Mouse (Mus musculus) embryonic stem cell, embryonic (primary cell): ENCODE measurements around the gene Hfe2.

Source experiments
- CTCF ChIA-PET, 4 experiments: fragments of 300-600 bp in 2 of 4; fragments of 350-600 bp in 2 of 4; sonication (Branson Sonifier 250); formaldehyde crosslinking; loops; one replicate each; lab custom pipeline; 2022; ENCODE audit warnings: inconsistent platforms in 2 of 4; lab: Charles Lee
- POLR2A ChIA-PET, 4 experiments: fragments of 300-600 bp in 2 of 4; fragments of 350-600 bp in 2 of 4; sonication (Branson Sonifier 250); formaldehyde crosslinking; loops; one replicate each; lab custom pipeline; 2022; ENCODE audit warnings: antibody characterized with exemption in 4 of 4, inconsistent platforms in 1 of 4; lab: Charles Lee

Hfe2 gene

DNA sequence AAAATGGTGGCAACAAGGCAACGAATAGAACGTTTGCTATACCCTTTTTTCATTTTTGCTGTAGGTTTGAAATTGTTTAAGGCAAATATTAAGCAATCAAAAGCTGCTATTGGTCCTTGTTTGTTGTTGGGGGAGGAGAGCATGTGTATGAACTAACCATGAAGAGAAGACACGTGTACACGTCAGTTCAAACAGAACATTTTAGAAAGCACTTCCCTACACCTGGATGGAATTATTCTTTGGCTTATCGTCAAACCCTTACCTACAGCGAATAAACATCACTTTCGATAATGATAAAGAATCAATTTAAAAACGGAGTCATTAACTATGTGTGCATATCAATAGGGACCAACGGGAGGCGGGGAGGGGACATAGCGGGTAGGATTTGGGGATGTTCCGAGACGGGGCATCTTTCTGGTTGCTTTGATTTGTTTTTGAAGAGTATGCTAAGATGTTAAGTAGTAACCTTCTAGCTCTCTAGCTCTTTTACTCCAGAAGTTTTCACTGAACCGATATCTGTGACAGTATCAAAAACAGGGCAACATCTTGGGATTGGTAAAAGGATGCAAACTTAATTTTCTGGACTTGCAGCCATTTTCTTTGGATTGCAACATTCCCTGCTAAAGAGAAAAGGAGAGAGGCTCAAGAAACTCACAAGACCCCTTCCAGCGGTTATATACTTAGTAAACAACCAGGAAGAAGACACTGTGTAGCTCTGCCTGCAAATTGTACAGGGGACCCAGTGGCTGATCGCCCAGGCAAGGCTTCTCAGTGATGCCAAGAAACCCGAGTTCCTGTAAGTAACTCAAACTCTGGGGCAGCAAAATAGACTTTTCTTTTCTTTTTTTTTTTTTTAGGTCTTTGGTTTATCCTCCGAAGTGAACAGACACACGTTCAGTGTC is 22.5 kb upstream of the Hfe2 start:
- ChIA-PET CTCF (interaction anchor here (0.6 to 1.7 kb wide), 33 partner anchors 13 to 942 kb away, joined by 3 to 12 read pairs (median 4); partner anchors contain the start of genes Hfe2 (in 1 of the 4), Itga10 (in 1 of the 4) and Polr3gl (in 1 of the 4)), POLR2A (interaction anchor here (0.5 to 2.7 kb wide), 49 partner anchors 13 to 1460 kb away, joined by 3 to 13 read pairs (median 4); partner anchors contain the start of genes Gm16253 (in 3 of the 4), Hist2h2bb (in 2 of the 4), Rbm8a (in 2 of the 4) and Hfe2 (in 1 of the 4))

DNA sequence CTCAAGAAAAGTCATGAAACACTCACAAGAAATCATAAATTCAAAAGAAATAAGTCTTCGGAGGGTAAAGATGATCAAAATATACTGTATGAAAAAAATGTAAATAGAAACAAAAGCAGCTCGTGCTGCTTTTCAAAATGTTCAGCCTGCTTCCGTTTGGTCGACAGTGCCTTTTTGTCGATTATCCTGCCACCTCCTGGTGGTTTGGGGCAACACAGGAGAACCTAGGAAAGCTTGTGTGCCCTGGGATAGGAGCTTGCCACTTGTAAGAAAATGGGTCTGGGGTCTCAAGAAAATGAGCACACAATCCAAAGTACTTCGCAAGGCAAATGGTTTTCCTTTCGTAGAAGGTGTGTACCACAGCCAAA is 21.9 kb upstream of the Hfe2 start:
- ChIA-PET CTCF (interaction anchor here (0.5 to 1.7 kb wide), 36 partner anchors 12 to 943 kb away, joined by 3 to 12 read pairs (median 4); partner anchors contain the start of genes Hfe2 (in 1 of the 4), Hist2h4 (in 1 of the 4), Itga10 (in 1 of the 4) and Polr3gl (in 1 of the 4)), POLR2A (interaction anchor here (0.5 to 1.9 kb wide), 37 partner anchors 13 to 1461 kb away, joined by 3 to 13 read pairs (median 4); partner anchors contain the start of genes Gm16253 (in 3 of the 4), Hfe2 (in 1 of the 4), Hist2h2bb (in 1 of the 4) and Lix1l (in 1 of the 4))

DNA sequence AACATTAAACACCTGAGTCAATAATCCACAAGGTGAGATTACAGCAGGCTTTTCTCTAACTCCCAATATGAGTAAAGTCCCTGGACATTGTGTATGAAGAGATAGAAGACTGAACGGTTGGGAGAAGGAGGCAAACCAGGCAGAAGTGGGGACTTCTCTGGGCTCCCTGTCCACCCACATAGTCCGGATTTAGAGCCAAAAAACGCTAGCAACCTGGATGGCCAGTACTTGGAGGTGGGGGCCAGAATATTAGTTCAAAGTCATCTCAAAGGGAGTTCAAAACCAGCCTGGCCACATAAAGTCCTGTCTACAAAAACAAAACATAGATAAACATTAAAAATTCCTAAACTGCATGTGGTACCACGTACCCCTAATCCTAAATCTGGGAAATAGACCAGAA is 21.0 kb upstream of the Hfe2 start:
- ChIA-PET CTCF (no interaction called here), POLR2A (interaction anchor here in 2 of 4 experiments (0.7 to 4.2 kb wide), 2 partner anchors 73 to 764 kb away, joined by 3 to 20 read pairs; partner anchors contain the start of gene Gm16253 (in 1 of the 2))

DNA sequence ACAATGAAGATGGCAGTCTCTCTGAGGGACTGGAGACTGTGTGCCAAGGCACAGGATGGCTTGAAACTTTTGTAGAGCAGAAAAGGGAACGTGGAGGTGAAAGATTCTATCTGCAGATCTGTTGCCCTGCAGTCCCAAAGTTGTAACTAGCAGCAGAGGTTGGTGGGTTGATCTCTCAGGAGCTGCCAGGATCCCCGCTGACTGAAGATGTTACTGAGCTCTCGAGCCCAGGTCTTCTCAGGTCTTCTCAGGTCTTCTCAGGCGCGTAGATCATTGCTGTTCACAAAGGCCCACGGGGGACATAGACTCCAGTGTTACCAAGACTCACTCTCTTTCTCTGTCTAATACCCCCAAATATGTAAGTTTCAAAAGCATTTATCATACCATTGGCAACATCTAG is 20.0 kb upstream of the Hfe2 start:
- CTCF ChIA-PET = interaction anchor here in 3 of 4 experiments (0.6 to 1.5 kb wide), 4 partner anchors 8 to 227 kb away, joined by 3 to 8 read pairs (median 4); no protein-coding TSS in a partner anchor

DNA sequence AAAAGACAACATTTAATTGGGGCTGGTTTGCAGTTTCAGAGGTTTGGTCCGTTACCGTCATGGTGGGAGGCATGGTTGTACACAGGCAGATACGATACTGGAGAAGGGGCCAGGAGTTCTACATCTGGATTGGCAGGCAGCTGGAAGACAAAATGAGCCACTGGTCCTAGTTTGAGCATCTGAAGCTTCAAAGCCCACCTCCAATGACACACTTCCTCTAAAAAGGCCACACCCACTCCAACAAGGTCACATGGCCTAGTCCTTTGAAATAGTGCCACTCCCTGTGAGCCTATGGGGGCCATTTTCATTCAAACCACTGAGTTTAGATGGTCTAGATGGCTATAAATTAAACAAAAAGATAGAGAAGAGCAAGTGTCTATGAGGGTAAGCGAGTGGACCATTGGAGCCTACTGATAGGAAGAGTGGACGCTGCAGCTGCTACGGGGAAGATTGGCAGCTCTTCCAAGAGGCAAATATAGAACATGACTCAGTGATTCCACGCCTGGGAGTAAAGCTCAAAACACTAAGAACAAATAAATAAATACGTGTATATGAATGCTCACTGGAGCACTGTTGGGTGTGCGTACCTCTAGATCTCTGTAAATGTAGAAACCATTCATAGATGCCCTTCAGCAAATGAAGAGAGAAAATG is 18.4 kb upstream of the Hfe2 start:
- POLR2A ChIA-PET = interaction anchor here in 3 of 4 experiments (0.5 to 4.2 kb wide), 49 partner anchors 8 to 1420 kb away, joined by 3 to 37 read pairs (median 4); partner anchors contain the start of genes Hist2h2bb (in 3 of the 3), Gm16253 (in 2 of the 3), Hist2h3b (in 2 of the 3) and Lix1l (in 2 of the 3)
- CTCF ChIA-PET = interaction anchor here in 2 of 4 experiments (0.7 to 2.6 kb wide), 12 partner anchors 9 to 373 kb away, joined by 3 to 10 read pairs (median 3); partner anchors contain the start of gene Gm16253 (in 1 of the 2)

More for the DNA sequence above, 20.0 kb upstream of the Hfe2 start:
- POLR2A ChIA-PET = interaction anchor here in 3 of 4 experiments (0.6 to 4.2 kb wide), 8 partner anchors 9 to 763 kb away, joined by 3 to 20 read pairs (median 4); partner anchors contain the start of gene Gm16253 (in 1 of the 3)

DNA sequence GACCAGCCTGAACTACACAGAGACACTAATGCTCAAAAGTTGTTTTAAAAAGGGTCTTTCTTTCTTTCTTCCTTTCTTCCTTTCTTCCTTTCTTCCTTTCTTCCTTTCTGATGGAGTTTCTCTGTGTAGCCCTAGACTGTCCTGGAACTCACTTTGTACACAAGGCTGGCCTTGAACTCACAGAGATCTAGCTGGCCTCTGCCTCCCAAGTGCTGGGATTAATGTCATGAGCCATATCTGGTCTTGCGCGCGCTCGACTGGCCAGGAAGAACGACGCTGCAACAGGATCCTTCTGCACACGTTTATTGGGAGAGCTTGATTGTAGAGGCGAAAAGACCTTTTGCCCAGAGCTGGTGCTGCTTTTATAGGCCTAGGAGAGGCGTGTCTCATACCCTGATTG is 17.0 kb upstream of the Hfe2 start:
- ChIA-PET POLR2A (interaction anchor here in 3 of 4 experiments (0.7 to 4.2 kb wide), 19 partner anchors 8 to 239 kb away, joined by 3 to 37 read pairs (median 4); partner anchors contain the start of genes Hist2h2bb (in 2 of the 3), Gm16253 (in 1 of the 3), Hist2h3b (in 1 of the 3) and Nudt17 (in 1 of the 3)), CTCF (interaction anchor here in 3 of 4 experiments (0.6 to 2.6 kb wide), 5 partner anchors 8 to 137 kb away, joined by 3 to 10 read pairs (median 3); partner anchors contain the start of gene Itga10 (in 1 of the 3))

DNA sequence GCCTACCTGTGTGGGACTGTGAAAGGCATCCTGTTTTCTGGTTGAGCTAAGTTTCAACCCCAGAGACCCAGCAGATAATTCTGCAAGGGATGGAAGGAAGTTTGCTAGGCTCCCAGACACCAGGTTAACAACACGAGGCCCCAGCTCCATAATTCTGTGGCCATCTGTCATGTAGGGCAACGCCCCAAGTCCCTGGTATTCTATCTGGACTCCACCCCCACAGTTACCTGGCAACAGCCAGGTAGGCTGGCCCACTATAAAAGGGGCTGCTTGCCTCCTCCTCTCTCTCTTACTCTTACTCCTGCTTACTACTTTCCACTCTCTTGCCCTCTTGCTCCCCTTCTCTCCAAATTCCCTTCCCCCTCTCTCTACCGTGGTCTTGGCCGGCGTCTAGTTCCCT is 4.8 kb upstream of the Hfe2 start:
- CTCF ChIA-PET = interaction anchor here in 2 of 4 experiments (0.6 to 1.6 kb wide), 3 partner anchors 14 to 17 kb away, joined by 4 to 8 read pairs (median 6); no protein-coding TSS in a partner anchor
- POLR2A ChIA-PET = interaction anchor here in 3 of 4 experiments (0.6 to 1.9 kb wide), 10 partner anchors 12 to 277 kb away, joined by 3 to 10 read pairs (median 4); partner anchors contain the start of gene Gm16253 (in 1 of the 3)

DNA sequence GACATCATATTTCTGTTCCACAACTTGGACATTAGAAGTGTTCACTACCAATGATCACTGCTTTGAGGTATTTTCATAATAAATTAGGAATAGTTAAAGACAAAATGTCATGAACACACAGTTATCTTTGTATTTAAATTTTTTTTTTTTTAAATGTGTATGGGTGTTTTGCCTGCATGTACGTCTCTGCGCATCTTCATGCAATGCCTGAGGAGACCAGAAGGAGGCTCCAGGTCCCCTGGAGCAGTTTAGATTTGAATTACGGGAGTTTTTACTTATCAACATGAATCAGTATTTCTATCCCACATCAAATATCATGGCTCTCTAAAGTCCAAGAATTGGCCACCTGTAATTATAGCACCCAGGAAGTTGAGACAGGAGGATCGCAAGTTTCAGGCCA is 2.8 kb upstream of the Hfe2 start:
- ChIA-PET POLR2A (interaction anchor here in 1 of 4 experiments (0.5 to 1.3 kb wide), 2 partner anchors 15 to 306 kb away, joined by 4 read pairs; no protein-coding TSS in a partner anchor), CTCF (no interaction called here)

DNA sequence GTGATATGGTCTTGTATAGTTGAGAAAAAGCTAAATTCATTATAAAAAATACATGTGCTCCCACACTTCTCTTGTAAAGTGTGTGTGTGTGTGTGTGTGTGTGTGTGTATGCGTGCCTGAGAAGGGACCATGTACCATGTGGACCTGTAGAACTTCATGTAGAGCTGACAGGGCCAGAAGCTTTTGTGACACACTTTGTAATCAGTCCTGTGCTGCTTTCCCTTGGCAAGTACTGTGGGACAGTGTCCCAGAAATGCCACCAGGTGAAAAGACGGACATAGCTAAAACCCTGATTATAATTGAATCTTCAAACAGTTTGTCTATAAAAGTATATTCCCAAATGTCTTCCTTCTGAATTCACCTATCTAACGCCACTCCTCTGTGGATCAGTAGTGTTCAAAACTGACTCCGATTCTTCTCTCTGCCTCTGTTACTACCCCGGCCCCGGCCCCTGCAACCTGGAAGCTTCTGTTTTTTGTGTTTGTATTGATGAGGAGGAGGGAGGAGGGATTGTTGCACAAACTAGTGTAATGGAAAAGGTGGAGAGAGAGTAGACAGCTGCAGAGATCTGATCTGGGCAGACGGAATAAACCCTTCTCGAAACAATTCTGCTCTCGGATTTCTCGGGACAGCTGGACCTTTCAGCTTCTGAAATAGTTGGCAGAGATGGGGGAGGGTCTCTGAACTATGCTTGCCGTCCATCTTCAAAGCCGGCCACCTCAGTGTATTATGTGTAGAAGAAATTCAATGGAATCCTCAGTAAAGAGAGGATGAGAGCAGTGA is 753 bp upstream of the Hfe2 start:
- ChIA-PET CTCF (interaction anchor here (0.6 to 2.3 kb wide), 13 partner anchors 8 to 262 kb away, joined by 3 to 7 read pairs (median 4); partner anchors contain the start of gene Gm42957 (in 1 of the 4)), POLR2A (interaction anchor here in 3 of 4 experiments (0.6 to 2.3 kb wide), 13 partner anchors 11 to 116 kb away, joined by 3 to 12 read pairs (median 4); partner anchors contain the start of genes Lix1l (in 1 of the 3) and Rbm8a (in 1 of the 3))

DNA sequence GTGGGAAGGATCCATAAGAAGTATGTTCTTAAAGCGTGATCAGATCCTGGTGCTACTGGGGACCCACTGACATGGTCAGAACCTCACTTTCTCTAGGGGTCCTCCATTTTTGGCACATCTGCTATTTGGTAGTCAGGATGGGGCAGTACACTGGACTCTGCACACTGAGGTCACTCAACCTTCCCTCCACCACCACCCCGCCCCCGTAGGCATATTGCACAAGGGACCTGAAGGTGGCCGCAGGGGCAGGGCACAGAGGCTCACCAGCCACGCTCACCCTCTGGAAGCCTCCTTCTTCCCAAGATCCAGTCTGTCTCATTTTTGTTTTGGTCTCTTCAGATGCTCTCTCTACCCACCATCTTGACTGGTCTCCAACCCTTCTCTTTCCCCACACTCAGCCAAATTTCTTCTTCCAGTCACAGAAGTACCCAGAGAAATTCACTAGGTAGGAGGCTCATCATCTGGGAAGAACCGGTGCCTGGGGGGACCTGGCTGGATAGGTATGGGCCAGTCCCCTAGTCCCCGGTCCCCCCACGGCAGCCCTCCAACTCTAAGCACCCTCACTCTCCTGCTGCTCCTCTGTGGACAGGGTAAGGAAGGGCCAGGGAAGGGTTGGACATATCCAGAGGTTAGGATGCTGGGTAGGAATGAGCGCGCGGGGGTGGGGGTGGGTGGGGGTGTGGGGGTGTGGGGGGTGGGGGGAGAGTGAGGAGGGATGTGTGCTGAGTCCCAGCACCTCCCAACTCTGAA is 1.2 kb downstream of the Hfe2 start:
- ChIA-PET CTCF (interaction anchor here in 1 of 4 experiments (1.0 kb wide), 1 partner anchor 68 kb away, joined by 3 read pairs; the partner anchor contains the start of gene Polr3gl), POLR2A (interaction anchor here in 1 of 4 experiments (1.5 kb wide), 1 partner anchor 32 kb away, joined by 3 read pairs; the partner anchor contains the start of gene Txnip)

DNA sequence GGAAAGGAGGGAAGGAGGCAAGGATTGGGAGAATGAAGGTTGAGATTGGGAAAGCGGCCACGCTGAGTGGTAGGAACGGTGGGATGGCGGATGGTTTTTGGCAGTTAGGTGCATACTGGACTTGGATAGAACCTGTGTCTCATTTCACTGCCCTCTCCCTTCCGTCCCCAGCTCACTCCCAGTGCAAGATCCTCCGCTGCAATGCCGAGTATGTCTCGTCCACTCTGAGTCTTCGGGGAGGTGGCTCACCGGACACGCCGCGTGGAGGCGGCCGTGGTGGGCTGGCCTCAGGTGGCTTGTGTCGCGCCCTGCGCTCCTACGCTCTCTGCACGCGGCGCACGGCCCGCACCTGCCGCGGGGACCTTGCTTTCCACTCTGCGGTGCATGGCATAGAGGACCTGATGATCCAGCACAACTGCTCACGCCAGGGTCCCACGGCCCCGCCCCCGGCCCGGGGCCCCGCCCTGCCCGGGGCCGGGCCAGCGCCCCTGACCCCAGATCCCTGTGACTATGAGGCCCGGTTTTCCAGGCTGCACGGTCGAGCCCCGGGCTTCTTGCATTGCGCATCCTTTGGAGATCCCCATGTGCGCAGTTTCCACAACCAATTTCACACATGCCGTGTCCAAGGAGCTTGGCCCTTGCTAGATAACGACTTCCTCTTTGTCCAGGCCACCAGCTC is 2.0 kb downstream of the Hfe2 start:
- POLR2A ChIA-PET = interaction anchor here in 2 of 4 experiments (0.7 to 1.8 kb wide), 14 partner anchors 11 to 258 kb away, joined by 3 to 6 read pairs (median 3); partner anchors contain the start of genes Txnip (in 2 of the 2), Gm16253 (in 1 of the 2) and Rbm8a (in 1 of the 2)
- CTCF ChIA-PET = interaction anchor here in 2 of 4 experiments (1.0 to 1.6 kb wide), 2 partner anchors 53 to 67 kb away, joined by 3 read pairs; partner anchors contain the start of gene Polr3gl (in 1 of the 2)

DNA sequence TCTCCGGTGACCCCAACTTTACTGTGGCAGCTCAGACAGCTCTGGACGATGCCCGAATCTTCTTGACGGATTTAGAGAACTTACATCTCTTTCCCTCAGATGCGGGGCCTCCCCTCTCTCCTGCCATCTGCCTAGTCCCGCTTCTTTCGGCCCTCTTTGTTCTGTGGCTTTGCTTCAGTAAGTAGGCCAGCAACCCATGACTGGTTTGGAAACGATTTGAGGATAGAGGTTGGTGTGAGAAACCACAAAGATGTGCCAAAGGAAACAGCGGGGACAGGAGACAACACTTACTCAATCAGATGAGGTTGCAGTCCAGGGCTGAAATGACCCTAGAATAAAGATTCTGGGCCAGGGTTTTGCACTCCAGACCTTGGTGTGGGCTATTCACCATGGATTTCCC is 3.5 kb downstream of the Hfe2 start:
- ChIA-PET POLR2A (interaction anchor here in 2 of 4 experiments (1.0 to 1.8 kb wide), 6 partner anchors 9 to 67 kb away, joined by 3 to 5 read pairs (median 4); no protein-coding TSS in a partner anchor), CTCF (interaction anchor here in 1 of 4 experiments (1.3 kb wide), 1 partner anchor 65 kb away, joined by 3 read pairs; the partner anchor contains the start of gene Polr3gl)

DNA sequence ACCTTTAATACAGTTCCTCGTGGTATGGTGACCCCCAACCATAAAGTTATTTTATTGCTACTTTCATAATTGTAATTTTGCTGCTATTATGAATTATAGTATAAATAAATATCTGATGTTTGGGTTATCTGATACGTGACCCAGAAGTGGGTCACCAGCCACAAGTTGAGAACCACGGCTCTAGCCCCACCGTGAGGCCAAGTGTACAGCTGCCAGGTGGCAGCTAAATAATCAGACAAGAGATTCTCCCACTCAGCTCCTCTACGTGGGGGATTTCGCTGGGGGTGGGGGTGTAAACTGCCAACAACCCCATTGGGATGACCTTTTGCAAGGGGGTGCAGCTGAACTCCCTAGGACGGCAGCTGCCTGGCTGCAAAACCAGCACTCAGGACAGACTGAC is 7.1 kb downstream of the Hfe2 start:
- ChIA-PET POLR2A (interaction anchor here (0.6 to 2.0 kb wide), 20 partner anchors 10 to 263 kb away, joined by 3 to 10 read pairs (median 4); partner anchors contain the start of genes Gm16253 (in 3 of the 4), Hist2h2bb (in 1 of the 4), Itga10 (in 1 of the 4) and Rbm8a (in 1 of the 4)), CTCF (interaction anchor here (0.8 to 4.3 kb wide), 18 partner anchors 8 to 465 kb away, joined by 3 to 23 read pairs (median 4); partner anchors contain the start of genes Itga10 (in 1 of the 4) and Polr3gl (in 1 of the 4))

DNA sequence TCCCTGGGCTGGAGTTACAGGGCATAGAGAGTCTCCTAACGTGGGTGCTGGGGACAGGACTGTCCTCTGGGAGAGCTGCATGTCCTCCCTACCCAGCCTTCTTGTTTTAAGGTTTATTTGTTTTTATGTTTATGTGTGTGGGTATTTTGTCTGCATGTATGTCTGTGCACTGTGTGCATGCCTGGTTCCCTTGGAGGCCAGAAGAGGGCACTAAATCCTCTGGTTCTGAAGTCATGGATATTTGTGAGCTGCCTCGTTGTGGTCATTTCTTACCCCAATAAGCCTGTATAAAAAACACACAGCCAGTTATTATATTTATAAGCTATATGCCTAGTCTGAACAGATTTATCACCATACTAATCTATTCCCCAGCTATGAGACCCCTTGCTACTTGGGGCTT is 9.3 kb downstream of the Hfe2 start:
- ChIA-PET CTCF (interaction anchor here (0.6 to 4.3 kb wide), 17 partner anchors 8 to 453 kb away, joined by 3 to 23 read pairs (median 4); partner anchors contain the start of genes Polr3gl (in 2 of the 4) and Lix1l (in 1 of the 4)), POLR2A (interaction anchor here in 3 of 4 experiments (0.7 to 2.4 kb wide), 13 partner anchors 11 to 256 kb away, joined by 3 to 12 read pairs (median 3); partner anchors contain the start of genes Rbm8a (in 2 of the 3), Nudt17 (in 1 of the 3) and Txnip (in 1 of the 3))
